Mouse (Mus musculus) thymus, postnatal 10 days (tissue): ENCODE measurements around the gene Usp42.

Experiments
- DNase-seq, 2 experiments: peaks; one replicate each; pipeline ENCODE4 v3.0.0; 2021; ENCODE audit warnings: low spot score in 2 of 2

Gene Usp42

DNA sequence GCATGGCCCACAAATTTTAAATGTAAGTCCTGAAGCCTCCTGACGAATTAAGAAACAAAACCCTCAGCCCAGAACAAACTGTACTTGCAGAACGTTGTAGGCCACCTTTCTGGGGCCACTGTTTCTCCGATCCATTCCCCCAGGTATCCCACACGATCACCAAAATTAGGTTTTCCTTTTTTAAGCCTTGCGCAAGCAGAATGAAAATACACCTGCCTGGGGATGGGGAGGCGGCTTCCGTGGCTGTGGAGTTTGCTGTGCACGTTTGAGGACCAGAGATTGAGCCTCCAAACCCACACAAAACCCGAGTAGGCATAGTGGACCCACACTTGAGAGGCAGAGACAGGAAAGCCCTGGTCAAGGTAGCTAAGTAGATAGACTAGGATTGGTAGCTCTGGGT lies 41.7 kb downstream of the Usp42 start:
- no peak for DNase-seq

DNA sequence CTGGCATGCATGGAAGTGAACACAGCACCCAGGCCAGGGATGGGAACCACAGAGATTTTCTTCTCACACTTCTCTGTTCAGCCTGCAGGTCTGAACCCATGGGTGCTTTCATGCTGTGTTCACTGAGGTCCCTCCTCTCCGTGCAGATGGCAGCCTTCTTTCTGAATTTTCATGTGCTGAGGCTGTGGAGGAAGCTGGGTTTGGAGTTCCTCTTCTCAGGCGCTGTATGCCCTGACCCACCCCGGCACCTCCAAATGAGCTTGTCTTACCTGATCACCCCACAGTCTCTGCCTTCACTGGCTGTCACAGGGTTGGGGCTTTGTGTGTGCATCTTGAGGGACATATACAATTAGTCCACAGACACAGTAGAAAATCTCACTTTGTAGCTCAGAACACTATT lies 44.5 kb downstream of the Usp42 start:
- no peak for DNase-seq

DNA sequence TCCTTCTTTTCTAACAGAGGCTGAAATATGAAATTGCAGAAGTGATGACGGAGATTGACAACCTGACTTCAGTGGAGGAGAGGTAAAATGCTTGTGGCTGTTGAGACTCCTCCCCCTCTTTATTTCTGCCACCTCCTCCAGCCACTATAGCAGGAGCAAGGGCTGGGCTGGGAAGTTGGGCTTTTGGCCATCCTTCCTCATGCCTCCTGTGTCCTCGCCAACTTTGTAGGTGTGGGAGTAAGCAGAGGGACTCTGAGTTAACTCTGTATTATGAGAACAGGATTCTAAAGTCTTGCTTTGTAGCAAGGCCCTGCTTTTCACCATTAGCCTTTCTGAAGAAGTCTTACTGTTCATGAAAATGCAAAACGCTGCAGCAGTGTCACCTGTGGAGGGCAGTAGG lies 45.6 kb downstream of the Usp42 start:
- no peak for DNase-seq

DNA sequence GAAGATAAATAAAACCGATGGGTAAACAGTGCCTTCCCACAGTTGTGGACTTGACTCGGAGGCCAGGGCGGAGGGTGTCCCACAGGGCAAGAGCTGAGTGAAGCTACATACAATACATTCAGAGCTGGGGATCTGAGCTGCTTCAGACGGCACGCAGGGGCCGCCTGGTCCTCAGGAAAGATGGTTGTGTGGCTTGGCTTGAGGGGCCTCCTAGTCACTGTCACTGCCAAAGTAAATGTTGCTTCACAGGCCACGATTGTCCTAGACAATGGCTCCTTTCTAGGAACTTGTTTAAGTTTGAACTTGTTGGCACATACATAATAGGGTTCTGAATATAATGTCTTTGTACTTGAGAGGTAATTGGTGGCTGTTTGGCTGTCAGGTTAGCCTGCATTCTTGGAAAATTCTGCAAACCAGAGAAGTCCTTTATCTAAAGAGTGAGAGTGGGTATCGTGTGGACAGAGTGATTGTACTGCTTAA lies 47.1 kb downstream of the Usp42 start:
- no peak for DNase-seq

DNA sequence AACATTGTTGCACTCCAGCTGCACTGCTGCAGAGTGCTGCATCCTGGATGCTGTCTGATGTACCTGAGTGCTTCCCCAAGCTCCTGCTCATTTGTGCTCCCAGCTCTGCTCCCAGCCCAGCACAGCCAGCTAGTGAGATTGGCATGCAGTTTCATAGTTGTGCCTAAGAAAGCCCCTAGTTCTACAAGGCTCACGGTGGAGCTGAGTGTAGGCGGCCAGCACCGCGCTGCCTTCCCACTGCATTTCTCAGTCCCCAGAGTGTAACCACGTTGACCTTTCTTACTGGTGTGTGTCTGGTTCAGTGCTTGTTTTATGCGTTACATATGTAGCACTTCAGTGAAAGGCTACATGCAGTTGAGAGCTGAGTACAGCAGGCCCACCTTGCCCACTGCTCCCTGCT lies 48.4 kb downstream of the Usp42 start:
- no peak for DNase-seq

DNA sequence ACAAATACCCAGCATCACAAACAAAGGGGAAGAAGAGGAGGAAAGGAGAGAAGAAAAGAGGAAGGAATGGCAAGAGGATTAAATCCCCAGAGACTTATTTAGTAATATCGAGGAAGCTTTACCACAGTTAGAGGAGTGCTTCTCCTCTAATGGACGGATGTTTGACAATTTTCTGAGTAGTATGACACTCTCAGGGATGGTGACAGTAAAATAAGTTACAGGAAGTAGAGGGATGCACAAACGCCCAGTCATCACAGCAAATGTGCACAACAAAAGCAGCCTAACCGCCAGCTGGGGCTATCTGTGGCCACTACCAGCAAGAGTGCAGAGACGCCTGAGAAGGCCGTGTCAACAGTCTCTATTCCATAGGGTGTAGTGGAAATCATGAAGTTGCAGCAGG lies 52.4 kb downstream of the Usp42 start:
- no peak for DNase-seq

DNA sequence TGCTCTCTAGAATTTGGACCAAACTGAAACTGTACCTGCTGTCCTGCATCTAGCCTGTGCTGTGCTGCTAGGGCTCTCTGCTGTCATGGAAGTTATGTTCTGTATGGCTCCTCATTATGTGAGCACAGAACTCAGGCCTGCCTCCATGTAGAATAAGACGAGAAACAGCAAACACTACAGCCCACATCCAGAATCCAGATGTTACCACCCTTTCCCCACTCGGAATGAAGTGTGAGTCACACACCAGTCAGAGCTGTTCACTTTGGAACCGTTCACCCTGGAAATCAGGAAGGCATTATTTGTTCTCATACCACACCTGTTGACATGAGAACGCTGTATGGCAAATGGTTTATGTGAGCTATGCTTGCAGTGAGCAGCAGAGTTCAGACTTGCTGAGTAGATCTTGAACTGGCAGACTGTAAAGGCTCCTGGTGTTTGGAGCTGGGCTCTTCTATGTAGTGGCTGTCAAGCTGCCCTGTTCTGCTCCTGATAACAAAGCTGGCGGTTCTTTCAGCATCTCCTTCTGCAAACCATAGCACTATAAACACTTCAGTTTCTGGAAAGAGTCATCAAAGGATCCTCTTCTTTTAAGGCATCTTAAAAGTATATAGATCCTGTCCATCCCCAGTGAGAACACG lies 53.3 kb downstream of the Usp42 start:
- DNase-seq: no peak

DNA sequence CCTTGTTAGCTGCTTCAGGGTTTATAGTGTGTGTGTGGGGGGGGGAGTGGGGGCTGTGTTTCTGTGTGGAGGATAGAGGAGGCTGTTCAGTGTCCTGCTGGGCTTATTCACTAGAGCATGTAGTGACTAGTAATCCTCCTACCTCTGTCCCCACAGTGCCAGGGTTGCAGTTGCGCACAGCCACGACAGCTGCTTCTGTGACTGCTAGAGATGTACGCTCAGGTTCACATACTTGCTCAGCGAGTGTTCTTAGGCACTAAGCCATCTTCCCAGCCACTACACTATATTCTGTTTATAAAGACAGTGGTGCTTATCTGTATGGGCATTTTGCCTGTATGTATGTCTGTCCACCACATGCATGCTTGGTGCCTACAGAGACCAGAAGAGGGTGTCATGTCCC lies 54.7 kb downstream of the Usp42 start:
- DNase-seq: no peak

DNA sequence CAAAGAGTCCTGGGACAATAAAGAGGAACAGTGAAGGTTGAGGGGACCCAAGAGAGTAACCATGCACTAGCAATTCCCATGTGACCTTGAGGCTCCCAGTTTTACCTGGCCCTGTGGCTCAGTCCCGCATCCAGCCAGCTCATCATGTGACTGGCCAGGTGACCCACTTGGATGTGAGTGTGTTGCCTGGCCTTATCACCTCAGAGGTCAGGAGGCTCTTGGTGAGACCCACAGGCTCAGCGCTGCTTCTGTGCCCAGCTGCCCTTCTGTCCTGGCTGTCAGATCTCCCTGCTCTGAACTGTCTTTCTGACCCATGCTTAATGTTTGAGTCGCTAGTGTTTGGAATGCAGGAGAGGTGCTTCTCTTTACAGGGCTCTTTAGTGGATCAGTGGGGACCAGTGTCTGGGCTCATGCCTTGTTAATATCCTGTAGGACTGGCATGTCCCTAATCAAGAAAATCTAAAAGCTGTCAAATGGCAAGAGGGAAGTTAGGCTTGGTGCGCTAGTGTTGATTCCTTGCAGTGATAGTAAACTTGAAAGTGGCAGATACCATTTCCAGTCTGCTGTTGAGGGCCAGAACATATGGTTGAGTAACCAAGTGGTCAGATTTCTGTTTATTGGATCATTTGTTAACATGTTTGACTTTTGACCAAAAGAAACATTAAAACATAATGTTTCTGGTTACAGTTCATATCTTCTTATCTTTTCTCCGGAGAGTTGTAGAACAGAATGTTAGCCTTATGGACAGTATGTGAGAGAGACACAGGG lies 55.7 kb downstream of the Usp42 start:
- no peak for DNase-seq

DNA sequence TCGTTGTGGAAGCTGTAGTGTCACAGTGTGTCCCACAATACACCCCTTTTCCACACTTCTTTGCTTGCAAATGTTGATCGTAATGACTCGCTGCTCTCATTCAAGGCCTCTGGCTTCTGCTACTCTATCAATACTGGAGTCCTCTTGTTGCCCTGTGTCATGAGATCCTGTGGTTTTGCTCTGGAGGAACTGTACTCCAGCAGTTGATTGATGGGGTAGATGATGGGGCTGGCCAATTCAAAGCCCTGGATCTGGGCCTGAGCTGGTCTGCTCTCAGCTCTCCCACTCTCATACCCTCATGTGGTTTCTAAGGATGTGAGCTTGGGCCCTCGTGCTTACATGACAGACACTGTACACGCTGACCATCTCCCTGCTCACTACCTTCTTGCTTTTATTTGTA lies 57.5 kb downstream of the Usp42 start:
- no peak for DNase-seq

DNA sequence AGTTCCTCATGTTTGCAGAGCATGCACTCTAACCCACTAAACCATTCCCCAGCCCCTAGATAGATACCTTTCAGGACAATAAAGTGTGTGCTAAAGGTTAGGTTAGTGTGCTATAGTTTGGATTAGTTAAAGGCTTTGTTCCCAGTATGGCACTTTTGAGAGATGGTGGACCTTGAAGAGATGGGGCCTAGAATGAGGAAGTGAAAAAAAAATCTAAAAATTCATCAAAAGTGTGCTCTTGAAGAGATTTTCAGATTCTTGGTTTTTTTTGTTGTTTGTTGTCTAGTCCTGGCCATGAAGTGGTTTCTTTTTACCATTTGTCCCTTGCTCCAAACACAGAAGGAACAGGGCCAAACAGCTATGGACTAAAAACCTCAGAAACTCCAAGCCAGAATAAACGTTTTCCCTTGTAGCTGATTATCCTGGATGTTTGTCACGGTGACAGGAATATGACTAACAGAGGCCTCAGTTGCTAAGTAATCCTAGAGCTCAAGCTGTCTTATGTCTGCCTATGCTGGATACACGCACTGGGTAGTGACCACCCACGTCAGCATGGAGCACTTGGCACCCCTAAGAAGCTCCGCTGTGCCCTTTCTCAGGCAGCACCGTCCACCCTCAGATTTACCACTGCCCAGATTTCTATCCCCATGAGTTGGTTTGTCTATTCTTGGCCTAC lies 61.2 kb downstream of the Usp42 start:
- no peak for DNase-seq

DNA sequence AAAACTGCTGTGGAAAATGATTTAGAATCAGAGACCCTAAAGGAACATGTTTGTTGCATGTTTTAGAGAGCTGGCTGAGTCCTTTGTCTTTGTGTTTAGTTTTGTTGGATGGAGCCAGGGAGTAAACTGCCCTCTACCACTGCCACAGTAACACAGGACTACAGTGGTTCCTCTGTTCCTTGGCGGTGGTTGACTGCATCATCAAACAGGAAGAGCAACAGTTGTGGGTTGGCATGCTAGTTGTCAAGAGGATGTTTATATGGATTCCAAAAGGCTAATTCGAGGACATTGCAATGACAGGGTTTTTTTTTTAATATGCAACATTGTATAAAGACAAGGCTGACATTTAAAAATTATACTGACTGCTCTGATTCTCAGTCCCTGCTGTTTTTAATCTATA lies 62.2 kb downstream of the Usp42 start:
- no peak for DNase-seq

DNA sequence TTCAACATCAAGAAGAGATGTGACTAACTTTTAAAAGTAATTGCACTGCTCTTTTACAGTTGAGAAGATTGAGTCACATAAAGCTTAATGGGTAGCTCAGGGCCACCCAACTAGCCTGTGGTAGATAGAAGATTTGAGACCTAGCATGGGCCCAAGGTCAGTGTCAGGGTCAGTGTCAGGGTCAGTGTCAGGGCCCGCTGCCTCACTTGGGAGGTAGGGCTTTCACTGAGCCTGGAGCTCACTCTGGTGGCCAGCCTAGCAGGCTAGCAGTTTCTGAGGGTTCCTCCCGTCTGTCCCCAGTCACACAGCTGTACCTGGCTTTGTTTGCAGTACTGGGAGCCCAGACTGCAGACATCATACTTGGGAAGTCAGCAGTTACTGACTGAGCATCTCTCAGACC lies 62.7 kb downstream of the Usp42 start:
- no peak for DNase-seq

DNA sequence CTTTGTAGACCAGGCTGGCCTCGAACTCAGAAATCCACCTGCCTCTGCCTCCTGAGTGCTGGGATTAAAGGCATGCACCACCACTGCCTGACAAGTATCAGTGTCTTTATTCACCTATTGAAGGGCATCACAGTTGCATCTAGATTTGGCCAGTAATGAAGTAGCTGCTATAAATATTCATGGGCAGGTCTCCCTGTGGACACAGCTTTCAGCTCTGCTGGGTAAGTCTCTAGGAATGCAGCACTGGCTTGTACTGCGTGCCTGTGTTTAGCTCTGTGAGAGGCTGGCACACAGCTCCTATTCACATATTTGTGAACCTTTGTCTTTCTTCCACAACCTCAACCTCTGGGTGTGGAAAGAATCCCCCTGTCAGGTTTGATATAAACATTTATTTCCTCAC lies 63.2 kb downstream of the Usp42 start:
- no peak for DNase-seq

DNA sequence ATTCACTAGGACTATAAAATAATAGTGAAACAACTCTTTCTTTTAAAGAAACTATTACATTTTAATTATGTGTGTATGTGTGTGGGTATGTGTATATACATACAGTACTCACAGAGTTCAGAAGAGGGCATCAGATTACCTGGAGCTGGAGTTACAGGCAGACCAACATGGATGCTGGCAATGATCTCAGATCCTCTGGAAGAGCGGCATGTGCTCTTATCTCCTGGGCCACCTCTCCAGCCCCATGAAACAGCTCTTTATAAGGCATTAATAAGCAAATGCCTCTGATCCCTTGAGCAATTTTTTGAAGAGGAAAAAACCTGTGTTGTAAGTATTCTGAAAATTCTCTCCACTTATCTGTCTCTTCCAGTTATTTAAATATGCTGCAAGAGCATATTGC lies 66.1 kb downstream of the Usp42 start:
- DNase-seq: no peak

DNA sequence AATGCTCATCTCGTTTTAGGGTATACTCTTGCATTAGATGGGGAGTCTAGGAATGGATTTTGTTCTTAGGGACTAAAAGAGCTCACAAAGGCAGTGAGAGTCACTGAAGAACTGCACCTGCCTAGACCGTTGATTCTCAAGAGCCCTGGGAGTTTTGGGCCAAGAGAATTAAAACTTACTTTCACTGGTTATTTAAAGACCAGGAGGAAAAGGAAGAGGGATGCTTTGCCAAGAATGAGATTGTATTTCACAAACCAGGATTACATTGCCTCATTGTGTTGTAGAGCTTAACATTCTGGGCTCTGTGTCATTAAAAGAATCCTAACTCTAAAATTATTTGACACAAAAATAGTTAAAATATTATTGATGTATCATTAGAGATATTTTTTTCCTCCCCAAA lies 66.5 kb downstream of the Usp42 start:
- DNase-seq: no peak

DNA sequence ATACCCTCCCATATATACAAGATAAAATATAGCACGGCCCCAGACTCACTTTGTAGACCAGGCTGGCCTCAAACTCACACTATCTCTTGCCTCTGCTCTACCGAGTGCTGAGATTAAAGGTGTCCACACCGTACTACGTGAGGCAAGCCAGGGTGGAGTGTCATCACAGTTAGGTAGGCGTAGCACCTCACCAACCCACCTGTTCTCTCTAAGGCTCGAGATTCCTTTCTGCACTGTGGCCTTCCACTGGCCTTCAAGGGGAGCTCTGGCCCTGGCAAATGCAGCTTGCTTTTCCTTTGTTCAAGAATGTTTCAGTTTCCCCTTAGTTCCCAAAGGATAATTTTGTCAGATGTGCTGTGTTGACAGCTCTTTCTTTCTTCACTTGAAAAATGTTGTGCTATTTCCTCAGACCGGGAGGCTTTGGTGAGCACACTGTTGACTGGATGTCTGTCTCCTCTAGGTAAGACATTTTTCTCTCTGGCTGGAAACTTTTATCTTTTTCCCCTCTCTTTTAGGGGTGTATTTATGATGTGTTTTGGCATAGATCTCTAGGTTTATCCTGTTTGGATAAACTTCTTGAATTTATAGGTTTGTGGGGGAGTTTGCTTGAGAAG lies 68.9 kb downstream of the Usp42 start:
- DNase-seq: no peak
